Mouse (Mus musculus): Measurements from ENCODE around the gene Klhdc8a. TPM values are rescaled to one million over a fixed set of nuclear protein-coding genes. Genes with fewer than 3 reads are reported as not detected.
"Not testable (repeated sequence)": the region's sequence is repeated elsewhere in the genome, so short reads cannot be mapped to it uniquely, and the experiment has no call there.

The Klhdc8a gene
- polyA plus RNA-seq, 1 experiment, result 29.6 TPM

- Histone ChIP-seq H3K4me3 (replicated peaks; ENCODE audit: insufficient read depth, low read depth, low read length) (no peak overlapping the region), H3K4me1 (ENCODE audit: control insufficient read depth, insufficient read depth, low read length) (no peaks in the 10 kb centered on the region), H3K27me3 (ENCODE audit: control insufficient read depth, insufficient read depth, low read length) (no peaks in the 10 kb centered on the region), H3K27ac (ENCODE audit: insufficient read depth, low read length) (no peak overlapping the region)
- DNase-seq, result no peak
- 97% methylated on average over 2 of the region's 2 CpGs for WGBS
- TF ChIP-seq POLR2A (IDR thresholded peaks at IDR 0.05; ENCODE audit: borderline replicate concordance, insufficient read depth, low read length) (no peak), CTCF (IDR thresholded peaks at IDR 0.05; ENCODE audit: borderline replicate concordance, insufficient read depth, low read depth, low read length) (no peak)
Measured at GRCm38 (mm10) chr1:132343191-132343590, 44.8 kb downstream of the Klhdc8a start.

DNA sequence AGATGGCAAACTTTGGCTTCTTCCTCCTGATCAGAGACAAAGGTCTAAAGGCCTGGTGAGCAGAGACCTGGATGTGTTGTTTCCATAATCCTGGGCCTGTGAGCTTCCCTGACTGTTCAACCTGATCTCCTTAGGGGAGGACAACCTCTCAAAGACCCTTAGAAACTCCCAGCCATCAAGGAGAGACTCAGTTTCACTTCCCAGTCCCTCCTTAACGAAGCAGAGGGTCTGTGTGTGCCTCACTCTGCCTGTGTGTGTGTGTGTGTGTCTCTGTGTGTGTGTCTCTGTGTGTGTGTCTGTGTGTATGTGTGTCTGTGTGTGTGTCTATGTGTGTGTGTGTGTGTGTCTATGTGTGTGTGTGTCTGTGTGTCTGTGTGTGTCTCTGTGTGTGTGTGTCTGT lies 45.2 kb downstream of the Klhdc8a start:
- TF ChIP-seq CTCF (IDR thresholded peaks at IDR 0.05; ENCODE audit: borderline replicate concordance, insufficient read depth, low read depth, low read length), result no peak
- TF ChIP-seq POLR2A (IDR thresholded peaks at IDR 0.05; ENCODE audit: borderline replicate concordance, insufficient read depth, low read length), result no peak
- no peak for DNase-seq
- no peak overlapping the region for H3K4me3 ChIP-seq (replicated peaks; ENCODE audit: insufficient read depth, low read depth, low read length)
- WGBS, result 91% methylated on average over 1 of the region's 1 CpGs
- no peaks in the 10 kb centered on the region for H3K4me1 ChIP-seq (ENCODE audit: control insufficient read depth, insufficient read depth, low read length)
- H3K27ac ChIP-seq (ENCODE audit: insufficient read depth, low read length), result no peak overlapping the region
- no peaks in the 10 kb centered on the region for H3K27me3 ChIP-seq (ENCODE audit: control insufficient read depth, insufficient read depth, low read length)

DNA sequence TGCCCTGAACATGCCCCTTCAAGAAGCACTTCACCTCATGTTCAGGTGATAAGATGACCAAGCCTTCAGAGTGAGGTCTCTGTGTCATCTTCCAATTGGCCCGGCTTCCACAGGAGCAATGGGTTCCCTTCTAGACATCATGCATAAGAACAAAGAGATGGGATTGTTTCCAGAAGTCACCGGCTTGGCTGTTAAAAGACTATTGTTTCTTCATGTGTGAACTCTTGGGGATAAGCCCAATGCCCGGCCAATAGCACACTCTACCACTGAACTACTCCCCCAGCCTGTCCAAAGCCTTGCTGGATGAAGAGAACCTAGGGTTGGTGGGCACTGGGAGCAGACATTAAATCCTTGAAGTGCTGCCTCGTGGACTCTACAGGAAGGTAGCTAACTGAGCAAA lies 47.1 kb downstream of the Klhdc8a start:
- Histone ChIP-seq H3K27ac (ENCODE audit: insufficient read depth, low read length) (no peak overlapping the region), H3K27me3 (ENCODE audit: control insufficient read depth, insufficient read depth, low read length) (no peaks in the 10 kb centered on the region), H3K4me1 (ENCODE audit: control insufficient read depth, insufficient read depth, low read length) (no peaks in the 10 kb centered on the region), H3K4me3 (replicated peaks; ENCODE audit: insufficient read depth, low read depth, low read length) (no peak overlapping the region)
- TF ChIP-seq CTCF (IDR thresholded peaks at IDR 0.05; ENCODE audit: borderline replicate concordance, insufficient read depth, low read depth, low read length), result no peak
- TF ChIP-seq POLR2A (IDR thresholded peaks at IDR 0.05; ENCODE audit: borderline replicate concordance, insufficient read depth, low read length), result no peak
- no peak for DNase-seq
- WGBS, result 80% methylated on average over 4 of the region's 4 CpGs

DNA sequence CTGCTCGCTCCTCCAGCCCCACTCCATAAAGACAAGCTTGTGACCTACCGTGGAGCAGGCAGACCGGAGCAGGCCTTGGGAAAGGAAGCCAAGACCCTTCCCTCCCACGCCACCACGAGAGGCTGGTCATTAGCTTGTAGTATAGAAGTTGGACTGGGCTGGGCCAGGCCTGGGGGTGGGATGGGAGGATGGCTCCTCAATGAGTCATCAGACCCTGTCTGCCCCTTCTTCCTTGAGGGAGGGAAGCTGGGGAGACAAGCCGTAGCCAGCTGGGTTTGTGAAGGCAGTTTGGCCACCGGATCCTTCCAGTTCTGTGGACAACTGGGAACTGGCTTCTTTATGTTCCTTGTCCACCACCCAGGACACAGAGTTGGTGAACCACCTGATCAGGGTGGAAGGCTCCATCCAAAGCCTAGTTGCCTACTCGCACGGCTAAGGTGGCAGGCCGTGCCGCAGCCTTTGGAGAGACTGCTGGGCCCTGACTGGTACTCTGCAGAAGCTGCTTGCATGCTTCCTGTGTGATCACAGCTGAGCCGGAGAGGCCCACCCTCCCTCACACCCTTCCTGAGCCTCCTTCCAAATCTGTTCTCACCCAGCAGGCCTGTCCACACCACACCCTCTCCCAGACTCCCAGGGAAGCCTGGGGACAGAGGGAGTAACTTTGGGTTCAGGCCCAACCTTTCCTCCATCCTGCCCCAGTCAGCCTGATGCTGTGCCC lies 47.9 kb downstream of the Klhdc8a start:
- 90% methylated on average over 12 of the region's 12 CpGs for WGBS
- Histone ChIP-seq H3K4me3 (replicated peaks; ENCODE audit: insufficient read depth, low read depth, low read length) (no peak overlapping the region), H3K4me1 (ENCODE audit: control insufficient read depth, insufficient read depth, low read length) (no peaks in the 10 kb centered on the region), H3K27me3 (ENCODE audit: control insufficient read depth, insufficient read depth, low read length) (no peaks in the 10 kb centered on the region), H3K27ac (ENCODE audit: insufficient read depth, low read length) (no peak overlapping the region)
- no peak for TF ChIP-seq CTCF (IDR thresholded peaks at IDR 0.05; ENCODE audit: borderline replicate concordance, insufficient read depth, low read depth, low read length)
- DNase-seq, result no peak

DNA sequence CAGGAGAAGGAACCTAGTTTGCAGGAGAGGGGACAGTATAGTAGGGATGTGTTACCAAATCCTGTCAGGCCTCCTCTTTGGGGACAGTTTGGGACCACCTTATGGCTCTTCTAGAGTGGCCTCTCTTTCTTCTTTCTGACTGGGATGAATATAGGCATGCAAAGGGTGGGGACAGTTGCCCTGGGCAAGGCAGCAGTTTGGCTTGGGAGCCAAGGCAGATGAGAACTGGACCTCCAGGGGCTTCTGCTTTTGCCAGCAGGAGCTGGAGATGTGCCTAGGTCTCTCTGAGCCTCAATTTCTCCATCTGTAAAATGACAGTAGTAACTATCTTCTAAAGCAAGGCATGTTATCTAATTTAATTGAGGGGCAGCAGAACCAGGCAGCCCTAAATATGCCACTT lies 48.5 kb downstream of the Klhdc8a start:
- DNase-seq, result no peak
- Histone ChIP-seq H3K4me1 (ENCODE audit: control insufficient read depth, insufficient read depth, low read length) (no peaks in the 10 kb centered on the region), H3K27me3 (ENCODE audit: control insufficient read depth, insufficient read depth, low read length) (no peaks in the 10 kb centered on the region), H3K27ac (ENCODE audit: insufficient read depth, low read length) (no peak overlapping the region), H3K4me3 (replicated peaks; ENCODE audit: insufficient read depth, low read depth, low read length) (no peak overlapping the region)
- no peak for TF ChIP-seq POLR2A (IDR thresholded peaks at IDR 0.05; ENCODE audit: borderline replicate concordance, insufficient read depth, low read length)
- TF ChIP-seq CTCF (IDR thresholded peaks at IDR 0.05; ENCODE audit: borderline replicate concordance, insufficient read depth, low read depth, low read length), result no peak

DNA sequence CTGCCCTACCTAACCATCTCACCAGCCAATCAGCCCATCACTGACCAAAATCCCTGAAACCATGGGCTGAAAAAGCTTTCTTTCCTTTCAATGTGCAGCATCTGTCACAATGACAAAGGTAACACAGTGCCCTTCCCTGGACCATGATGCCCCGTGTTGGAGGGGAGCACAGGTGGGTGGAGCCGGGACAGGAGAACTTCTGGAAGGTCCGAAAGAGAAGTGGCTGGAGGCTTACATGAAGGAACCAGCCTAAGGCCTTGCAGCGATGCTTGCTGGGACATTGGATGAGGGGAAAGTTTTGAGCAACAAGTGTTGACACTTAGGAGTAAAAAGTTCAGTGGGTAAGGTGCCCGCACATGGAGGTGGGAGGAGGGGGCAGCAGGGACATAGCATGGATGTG lies 50.0 kb downstream of the Klhdc8a start:
- Histone ChIP-seq H3K27ac (ENCODE audit: insufficient read depth, low read length) (no peak overlapping the region), H3K27me3 (ENCODE audit: control insufficient read depth, insufficient read depth, low read length) (no peaks in the 10 kb centered on the region), H3K4me3 (replicated peaks; ENCODE audit: insufficient read depth, low read depth, low read length) (no peak overlapping the region), H3K4me1 (ENCODE audit: control insufficient read depth, insufficient read depth, low read length) (no peaks in the 10 kb centered on the region)
- TF ChIP-seq CTCF (IDR thresholded peaks at IDR 0.05; ENCODE audit: borderline replicate concordance, insufficient read depth, low read depth, low read length) (no peak), POLR2A (IDR thresholded peaks at IDR 0.05; ENCODE audit: borderline replicate concordance, insufficient read depth, low read length) (no peak)
- 83% methylated on average over 5 of the region's 5 CpGs for WGBS
- no peak for DNase-seq

DNA sequence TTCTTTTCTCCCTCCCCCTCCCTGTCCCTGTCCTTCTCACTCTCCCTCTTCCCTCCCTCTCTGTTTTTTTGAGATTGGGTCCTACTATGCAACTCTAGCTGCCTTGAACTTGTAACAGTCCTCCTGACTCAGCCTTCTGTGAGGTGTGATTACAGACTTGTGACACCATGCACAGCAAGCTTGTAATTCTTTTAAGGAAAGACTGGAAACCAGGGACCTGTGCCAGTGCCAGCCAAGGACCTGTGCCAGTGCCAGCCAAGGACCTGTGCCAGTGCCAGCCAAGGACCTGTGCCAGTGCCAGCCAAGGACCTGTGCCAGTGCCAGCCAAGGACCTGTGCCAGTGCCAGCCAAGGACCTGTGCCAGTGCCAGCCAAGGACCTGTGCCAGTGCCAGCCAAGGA lies 50.6 kb downstream of the Klhdc8a start:
- H3K27me3 ChIP-seq (ENCODE audit: control insufficient read depth, insufficient read depth, low read length); H3K27ac ChIP-seq (ENCODE audit: insufficient read depth, low read length); H3K4me1 ChIP-seq (ENCODE audit: control insufficient read depth, insufficient read depth, low read length); H3K4me3 ChIP-seq (replicated peaks; ENCODE audit: insufficient read depth, low read depth, low read length); DNase-seq: not testable (repeated sequence)

GRCm38 (mm10) chr1:132349601-132350000 lies 51.2 kb downstream of the Klhdc8a start:
- WGBS, result 9% methylated on average over 3 of the region's 3 CpGs
- not testable (repeated sequence) for H3K27me3 ChIP-seq (ENCODE audit: control insufficient read depth, insufficient read depth, low read length); DNase-seq; H3K27ac ChIP-seq (ENCODE audit: insufficient read depth, low read length); H3K4me1 ChIP-seq (ENCODE audit: control insufficient read depth, insufficient read depth, low read length); H3K4me3 ChIP-seq (replicated peaks; ENCODE audit: insufficient read depth, low read depth, low read length)

- no peak overlapping the region for H3K27ac ChIP-seq (ENCODE audit: insufficient read depth, low read length)
- peaks cover 2% of the 10 kb centered on the region; the same call in 1 of the 2 replicates for H3K4me1 ChIP-seq (ENCODE audit: control insufficient read depth, insufficient read depth, low read length)
- H3K4me3 ChIP-seq (replicated peaks; ENCODE audit: insufficient read depth, low read depth, low read length), result no peak overlapping the region
- DNase-seq, result no peak
- WGBS, result 92% methylated on average over 4 of the region's 4 CpGs
- no peaks in the 10 kb centered on the region for H3K27me3 ChIP-seq (ENCODE audit: control insufficient read depth, insufficient read depth, low read length)
- TF ChIP-seq POLR2A (IDR thresholded peaks at IDR 0.05; ENCODE audit: borderline replicate concordance, insufficient read depth, low read length) (no peak), CTCF (IDR thresholded peaks at IDR 0.05; ENCODE audit: borderline replicate concordance, insufficient read depth, low read depth, low read length) (peak; percentile 4; the same call in 1 of the 2 replicates)
Measured at GRCm38 (mm10) chr1:132351058-132351457, 52.6 kb downstream of the Klhdc8a start.
